Mouse (Mus musculus) lung, postnatal 0 days (tissue): ENCODE measurements around the gene Tmem171.

ENCODE experiments used
- CTCF ChIP-seq: IDR thresholded peaks from 2 replicates; pipeline ENCODE4 v1.5.1; 2016; ENCODE audit warnings: antibody characterized with exemption, mild to moderate bottlenecking
- EP300 ChIP-seq: IDR thresholded peaks from 2 replicates; pipeline ENCODE4 v1.6.1; 2016; ENCODE audit warnings: antibody characterized with exemption, mild to moderate bottlenecking, control low read depth

DNA sequence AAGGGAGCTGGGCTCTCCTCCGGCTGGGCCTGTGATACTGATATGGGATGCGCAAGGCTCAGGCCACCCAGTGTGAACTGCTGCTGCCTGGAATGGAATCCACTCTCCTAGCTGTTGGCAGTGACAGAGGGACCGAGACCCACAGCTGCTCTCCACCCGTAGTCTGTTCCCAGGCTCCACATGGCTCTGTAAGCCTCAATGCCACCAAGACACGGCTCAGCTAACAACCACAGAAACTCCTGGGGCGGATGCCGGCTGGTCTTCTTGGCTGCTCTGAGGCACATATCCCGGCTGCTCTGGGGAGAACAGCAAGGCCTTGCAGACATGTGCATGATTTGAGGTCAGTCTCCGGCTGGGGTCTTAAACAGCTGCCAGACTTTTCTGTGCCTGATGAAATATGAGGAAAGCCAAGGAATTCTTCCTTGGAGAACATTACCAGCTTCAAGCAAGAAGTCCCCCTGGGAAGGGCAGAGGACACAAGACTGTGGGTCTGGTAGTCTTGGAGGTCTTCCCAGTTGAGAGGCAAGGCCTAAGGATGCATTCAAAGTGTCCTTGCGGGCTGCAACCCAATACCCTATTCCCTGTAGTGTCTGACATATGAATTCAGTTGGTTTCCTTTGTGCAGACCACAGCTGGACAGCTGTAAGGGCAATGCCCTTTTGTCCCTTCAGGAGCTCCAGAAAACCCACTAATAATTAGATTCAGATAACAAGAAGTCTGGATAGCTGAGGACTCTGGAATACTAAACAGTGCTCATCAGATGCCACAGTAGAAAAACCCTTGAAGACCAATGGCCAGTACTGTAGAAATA, 40.3 kb downstream of the Tmem171 start:
- TF ChIP-seq EP300, result 0 out of 2 replicates have a peak, but pooled peaks have one; percentile 8
- TF ChIP-seq CTCF, result no peak
